Mouse (Mus musculus): ENCODE results near the gene G0s2. TPM values are rescaled to one million over a fixed set of nuclear protein-coding genes. Genes with fewer than 3 reads are reported as not detected.

G0s2 gene
- polyA plus RNA-seq, 1 experiment from 2014 or later, result 21.3 TPM

Other genes with a start within 250 kb of the G0s2 start
- gene Syt14, start 237.4 kb downstream of the G0s2 start, polyA plus RNA-seq (2015; fragmentation: Nextera tagmentation; extraction: Ambion mirVana), result 1.1 and 2.0 TPM in 2 replicates
- gene Diexf, start 142.9 kb downstream of the G0s2 start, polyA plus RNA-seq (2015; fragmentation: Nextera tagmentation; extraction: Ambion mirVana), result 10.2 and 12.9 TPM in 2 replicates
- gene Irf6, start 120.1 kb downstream of the G0s2 start, polyA plus RNA-seq (2015; fragmentation: Nextera tagmentation; extraction: Ambion mirVana), result 9.4 and 10.0 TPM in 2 replicates
- gene A130010J15Rik, start 105.2 kb downstream of the G0s2 start, polyA plus RNA-seq (2015; fragmentation: Nextera tagmentation; extraction: Ambion mirVana), result 13.7 and 14.4 TPM in 2 replicates
- gene Traf3ip3, start 71.5 kb downstream of the G0s2 start, polyA plus RNA-seq (2015; fragmentation: Nextera tagmentation; extraction: Ambion mirVana), result 193 and 196 TPM in 2 replicates
- gene Lamb3, start 65.5 kb downstream of the G0s2 start, polyA plus RNA-seq (2015; fragmentation: Nextera tagmentation; extraction: Ambion mirVana), result 21.1 and 22.2 TPM in 2 replicates
- 43.6 and 49.4 TPM in 2 replicates for gene Hsd11b1, start 9.1 kb downstream of the G0s2 start, polyA plus RNA-seq (2015; fragmentation: Nextera tagmentation; extraction: Ambion mirVana)
- 1.0 and 2.6 TPM in 2 replicates for gene Camk1g, start 97.1 kb upstream of the G0s2 start, polyA plus RNA-seq (2015; fragmentation: Nextera tagmentation; extraction: Ambion mirVana)